Mouse (Mus musculus): Measurements from ENCODE around the gene Gm4763.
"Not testable (repeated sequence)": the region's sequence is repeated elsewhere in the genome, so short reads cannot be mapped to it uniquely, and the experiment has no call there.

Gm4763 gene

GRCm38 (mm10) chr7:24726808-24727207, at the start of gene Gm4763:
Gene Gm4763 (minus strand): TSS chr7:24726908.
- POLR2A ChIA-PET, CTCF ChIA-PET: not testable (repeated sequence)

GRCm38 (mm10) chr7:24776145-24776544, 49.4 kb upstream of the Gm4763 start:
- ChIA-PET POLR2A (interaction anchor here in 1 of 4 experiments (1.2 kb wide), 1 partner anchor 11 kb away, joined by 4 read pairs; no protein-coding TSS in a partner anchor), CTCF (interaction anchor here in 3 of 4 experiments (0.6 to 2.1 kb wide), 7 partner anchors 41 to 764 kb away, joined by 3 to 6 read pairs (median 5); partner anchors contain the start of genes Ceacam1 (in 1 of the 3), Ceacam2 (in 1 of the 3) and Rabac1 (in 1 of the 3))

- POLR2A ChIA-PET: interaction anchor here in 1 of 4 experiments (0.6 kb wide), 1 partner anchor 381 kb away, joined by 3 read pairs; no protein-coding TSS in a partner anchor
- CTCF ChIA-PET: interaction anchor here in 2 of 4 experiments (0.6 to 1.2 kb wide), 3 partner anchors 173 to 283 kb away, joined by 3 to 5 read pairs (median 3); no protein-coding TSS in a partner anchor
Observed at GRCm38 (mm10) chr7:24773942-24774535, 47.3 kb upstream of the Gm4763 start.

GRCm38 (mm10) chr7:24771361-24771760, 44.7 kb upstream of the Gm4763 start:
- ChIA-PET CTCF (interaction anchor here in 1 of 4 experiments (1.1 kb wide), 1 partner anchor 109 kb away, joined by 3 read pairs; no protein-coding TSS in a partner anchor), POLR2A (interaction anchor here in 1 of 4 experiments (2.2 kb wide), 1 partner anchor 119 kb away, joined by 6 read pairs; no protein-coding TSS in a partner anchor)

- POLR2A ChIA-PET: no interaction called here
- CTCF ChIA-PET: no interaction called here
Observed at GRCm38 (mm10) chr7:24762574-24762973, 35.9 kb upstream of the Gm4763 start.

- ChIA-PET POLR2A (interaction anchor here in 2 of 4 experiments (0.8 to 1.4 kb wide), 3 partner anchors 69 to 125 kb away, joined by 3 to 4 read pairs (median 3); no protein-coding TSS in a partner anchor), CTCF (interaction anchor here in 1 of 4 experiments (1.0 kb wide), 1 partner anchor 212 kb away, joined by 3 read pairs; the partner anchor contains the start of gene Rabac1)
Observed at GRCm38 (mm10) chr7:24761161-24761560, 34.5 kb upstream of the Gm4763 start.

- POLR2A ChIA-PET: interaction anchor here in 1 of 4 experiments (0.8 kb wide), 1 partner anchor 70 kb away, joined by 4 read pairs; no protein-coding TSS in a partner anchor
- CTCF ChIA-PET: interaction anchor here in 1 of 4 experiments (1.0 kb wide), 1 partner anchor 213 kb away, joined by 3 read pairs; the partner anchor contains the start of gene Rabac1
Observed at GRCm38 (mm10) chr7:24760211-24760610, 33.5 kb upstream of the Gm4763 start, which contains the start of gene Cd177. Gene Cd177 (minus strand): TSS chr7:24760311.

- CTCF ChIA-PET: interaction anchor here in 1 of 4 experiments (0.6 kb wide), 1 partner anchor 624 kb away, joined by 9 read pairs; no protein-coding TSS in a partner anchor
- POLR2A ChIA-PET: no interaction called here
Observed at GRCm38 (mm10) chr7:24758520-24758919, 31.8 kb upstream of the Gm4763 start.

GRCm38 (mm10) chr7:24753476-24753875, 26.8 kb upstream of the Gm4763 start:
- POLR2A ChIA-PET: no interaction called here
- CTCF ChIA-PET: no interaction called here

- CTCF ChIA-PET: no interaction called here
Observed at GRCm38 (mm10) chr7:24751610-24752009, 24.9 kb upstream of the Gm4763 start.

GRCm38 (mm10) chr7:24750695-24751094, 24.0 kb upstream of the Gm4763 start:
- POLR2A ChIA-PET: no interaction called here
- CTCF ChIA-PET: no interaction called here

More at GRCm38 (mm10) chr7:24751610-24752009, 24.9 kb upstream of the Gm4763 start:
- POLR2A ChIA-PET: no interaction called here

- POLR2A ChIA-PET: interaction anchor here in 1 of 4 experiments (1.3 kb wide), 1 partner anchor 65 kb away, joined by 4 read pairs; no protein-coding TSS in a partner anchor
Observed at GRCm38 (mm10) chr7:24735970-24736670, 9.4 kb upstream of the Gm4763 start.

GRCm38 (mm10) chr7:24715039-24715438, 11.7 kb downstream of the Gm4763 start:
- CTCF ChIA-PET: interaction anchor here in 1 of 4 experiments (0.6 kb wide), 2 partner anchors 261 to 505 kb away, joined by 3 to 4 read pairs; no protein-coding TSS in a partner anchor
- POLR2A ChIA-PET: no interaction called here

More at GRCm38 (mm10) chr7:24735970-24736670, 9.4 kb upstream of the Gm4763 start:
- CTCF ChIA-PET: interaction anchor here in 2 of 4 experiments (0.5 to 0.6 kb wide), 2 partner anchors 46 to 55 kb away, joined by 3 to 4 read pairs; no protein-coding TSS in a partner anchor

- CTCF ChIA-PET: interaction anchor here in 1 of 4 experiments (1.1 kb wide), 1 partner anchor 108 kb away, joined by 3 read pairs; no protein-coding TSS in a partner anchor
- POLR2A ChIA-PET: interaction anchor here in 1 of 4 experiments (0.5 kb wide), 1 partner anchor 34 kb away, joined by 8 read pairs; no protein-coding TSS in a partner anchor
Observed at GRCm38 (mm10) chr7:24708832-24709292, 17.8 kb downstream of the Gm4763 start, which contains the start of gene BC049730. Gene BC049730 (plus strand): TSS chr7:24709242.

GRCm38 (mm10) chr7:24702841-24703240, 23.9 kb downstream of the Gm4763 start:
- CTCF ChIA-PET: not testable (repeated sequence)
- POLR2A ChIA-PET: interaction anchor here in 1 of 4 experiments (1.2 kb wide), 1 partner anchor 22 kb away, joined by 4 read pairs; no protein-coding TSS in a partner anchor

- POLR2A ChIA-PET, CTCF ChIA-PET: not testable (repeated sequence)
Observed at GRCm38 (mm10) chr7:24697891-24698290, 28.8 kb downstream of the Gm4763 start.

- POLR2A ChIA-PET: not testable (repeated sequence)
- CTCF ChIA-PET: interaction anchor here in 1 of 4 experiments (0.7 kb wide), 1 partner anchor 30 kb away, joined by 3 read pairs; no protein-coding TSS in a partner anchor
Observed at GRCm38 (mm10) chr7:24692693-24693092, 34.0 kb downstream of the Gm4763 start.

GRCm38 (mm10) chr7:24687519-24687918, 39.2 kb downstream of the Gm4763 start:
- POLR2A ChIA-PET: interaction anchor here in 1 of 4 experiments (0.6 kb wide), 1 partner anchor 717 kb away, joined by 3 read pairs; no protein-coding TSS in a partner anchor
- CTCF ChIA-PET: not testable (repeated sequence)

GRCm38 (mm10) chr7:24684121-24684520, 42.6 kb downstream of the Gm4763 start:
- CTCF ChIA-PET: interaction anchor here in 1 of 4 experiments (0.6 kb wide), 1 partner anchor 222 kb away, joined by 4 read pairs; no protein-coding TSS in a partner anchor
- POLR2A ChIA-PET: not testable (repeated sequence)

Measured in embryonic stem cell, embryonic (primary cell).